Mouse (Mus musculus) kidney, postnatal 0 days (tissue): Measurements from ENCODE around the gene Gm12185. TPM values are rescaled to one million over a fixed set of nuclear protein-coding genes. Genes with fewer than 3 reads are reported as not detected.
"Not testable (repeated sequence)": the region's sequence is repeated elsewhere in the genome, so short reads cannot be mapped to it uniquely, and the experiment has no call there.

ENCODE experiments used
- ATAC-seq: fragments of 200-750 bp; cut with Nextera tagmentation; replicated peaks from 2 replicates; pipeline ENCODE4 v1.8.0; 2017; ENCODE audit warnings: low read depth, moderate number of reproducible peaks, moderate TSS enrichment, moderate library complexity; ENCODE audit not compliant: low FRiP score
- DNase-seq: peaks from one replicate; pipeline ENCODE4 v3.0.0-alpha.2; 2016; ENCODE audit warnings: low spot score
- H3K27ac ChIP-seq: fragments of 300-500 bp; sonication (generic); 2 replicates; pipeline ENCODE4 v1.5.1; 2014; ENCODE audit warnings: mild to moderate bottlenecking
- H3K27me3 ChIP-seq: fragments of 300-500 bp; sonication (generic); 2 replicates; pipeline ENCODE4 v1.6.1; 2014; ENCODE audit warnings: low read length, mixed read lengths; ENCODE audit not compliant: insufficient read depth
- H3K36me3 ChIP-seq: fragments of 300-500 bp; sonication (generic); 2 replicates; pipeline ENCODE4 v1.6.1; 2014; ENCODE audit warnings: low read length, mixed read lengths; ENCODE audit not compliant: insufficient read depth
- H3K4me1 ChIP-seq: fragments of 300-500 bp; sonication (generic); replicated peaks from 2 replicates; pipeline ENCODE4 v1.6.1; 2014; ENCODE audit warnings: antibody characterized with exemption, low read length, mixed read lengths; ENCODE audit not compliant: insufficient read depth
- H3K4me2 ChIP-seq: fragments of 300-500 bp; sonication (generic); 2 replicates; pipeline ENCODE4 v1.6.1; 2014; ENCODE audit warnings: mild to moderate bottlenecking, low read length, moderate library complexity, mixed read lengths
- H3K4me3 ChIP-seq: fragments of 300-500 bp; sonication (generic); replicated peaks from 2 replicates; pipeline ENCODE4 v1.5.1; 2014; ENCODE audit warnings: low read depth, low read length
- H3K9ac ChIP-seq: fragments of 300-500 bp; sonication (generic); 2 replicates; pipeline ENCODE4 v1.6.1; 2014; ENCODE audit warnings: low read depth, low read length
- H3K9me3 ChIP-seq: fragments of 300-500 bp; sonication (generic); replicated peaks from 2 replicates; pipeline ENCODE4 v1.6.1; 2016; ENCODE audit warnings: low read length, inconsistent platforms, mixed read lengths
- WGBS: fragments of 180-500 bp; shearing (Covaris S2); extraction: QIAGEN DNeasy Blood & Tissue Kit; methylation state at CpG from one replicate; pipeline ENCODE4 v1.1.7; 2014; 5-methylcytosine and 5-hydroxymethylcytosine counted together
- polyA plus RNA-seq: library from polyadenylated mRNA; unstranded; fragments of >200 nt; fragmentation: Nextera tagmentation; extraction: Ambion mirVana; gene quantifications from 2 replicates; pipeline ENCODE4 v1.2.1, GENCODE M21; 2015

Gene Gm12185
- polyA plus RNA-seq, 1 experiment from 2014 or later: not detected

DNA sequence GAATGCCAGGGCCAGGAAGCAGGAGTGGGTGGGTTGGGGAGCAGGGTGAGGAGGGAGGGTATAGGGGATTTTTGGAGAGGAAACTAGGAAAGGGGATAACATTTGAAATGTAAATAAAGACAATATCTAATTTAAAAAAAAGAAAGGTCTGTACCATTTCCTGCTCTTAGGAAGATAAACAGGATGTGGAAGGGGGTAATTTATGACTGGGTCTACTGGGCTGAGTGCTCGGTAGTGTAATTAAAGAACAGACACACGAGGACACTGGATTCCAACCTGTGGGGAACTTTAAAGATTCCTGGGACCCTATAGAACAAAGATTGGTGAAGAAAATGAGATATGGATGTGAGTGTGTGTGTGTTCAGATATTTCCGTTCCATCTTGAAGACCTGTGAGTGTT, 9.2 kb downstream of the Gm12185 start:
- not testable (repeated sequence) for H3K27me3 ChIP-seq, H3K36me3 ChIP-seq, H3K4me3 ChIP-seq, H3K9me3 ChIP-seq, DNase-seq, H3K4me1 ChIP-seq, H3K27ac ChIP-seq, ATAC-seq, H3K4me2 ChIP-seq, H3K9ac ChIP-seq
- WGBS: no CpG with 5 or more reads among the region's 3 CpGs

DNA sequence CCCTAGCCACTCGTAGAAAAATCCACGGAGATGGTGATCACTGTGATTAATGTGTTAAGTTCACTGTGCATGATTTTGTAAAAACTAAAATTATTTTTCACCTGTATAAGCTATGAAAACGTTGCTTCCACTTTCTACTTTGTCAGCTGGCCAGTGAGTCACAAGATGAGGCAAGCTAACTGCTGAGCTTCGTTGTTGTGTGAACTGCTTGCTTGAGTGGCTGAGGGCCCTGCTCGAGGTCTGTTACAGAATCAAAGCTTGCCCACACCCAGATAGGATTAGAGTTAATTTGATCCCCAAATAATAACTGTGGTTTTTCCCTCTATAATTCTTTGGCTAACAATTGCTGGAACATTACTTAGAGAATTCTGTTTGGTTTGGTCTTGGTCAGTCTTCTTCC, 12.0 kb downstream of the Gm12185 start:
- H3K9ac ChIP-seq, DNase-seq, H3K36me3 ChIP-seq, H3K4me1 ChIP-seq, H3K27ac ChIP-seq, H3K27me3 ChIP-seq, H3K9me3 ChIP-seq, ATAC-seq, H3K4me3 ChIP-seq, H3K4me2 ChIP-seq: not testable (repeated sequence)
- whole genome bisulfite sequencing: no CpG with 5 or more reads among the region's 5 CpGs

- not testable (repeated sequence) for H3K4me2 ChIP-seq, H3K27me3 ChIP-seq, H3K36me3 ChIP-seq, H3K9me3 ChIP-seq, H3K4me1 ChIP-seq, H3K27ac ChIP-seq, DNase-seq, ATAC-seq, H3K4me3 ChIP-seq, H3K9ac ChIP-seq
- no CpG with 5 or more reads among the region's 3 CpGs for WGBS
Observed at GRCm38 (mm10) chr11:48979251-48979650, 12.8 kb downstream of the Gm12185 start, which contains the start of gene 9930111J21Rik1. Gene 9930111J21Rik1, minus strand, starts transcription at chr11:48979398.

DNA sequence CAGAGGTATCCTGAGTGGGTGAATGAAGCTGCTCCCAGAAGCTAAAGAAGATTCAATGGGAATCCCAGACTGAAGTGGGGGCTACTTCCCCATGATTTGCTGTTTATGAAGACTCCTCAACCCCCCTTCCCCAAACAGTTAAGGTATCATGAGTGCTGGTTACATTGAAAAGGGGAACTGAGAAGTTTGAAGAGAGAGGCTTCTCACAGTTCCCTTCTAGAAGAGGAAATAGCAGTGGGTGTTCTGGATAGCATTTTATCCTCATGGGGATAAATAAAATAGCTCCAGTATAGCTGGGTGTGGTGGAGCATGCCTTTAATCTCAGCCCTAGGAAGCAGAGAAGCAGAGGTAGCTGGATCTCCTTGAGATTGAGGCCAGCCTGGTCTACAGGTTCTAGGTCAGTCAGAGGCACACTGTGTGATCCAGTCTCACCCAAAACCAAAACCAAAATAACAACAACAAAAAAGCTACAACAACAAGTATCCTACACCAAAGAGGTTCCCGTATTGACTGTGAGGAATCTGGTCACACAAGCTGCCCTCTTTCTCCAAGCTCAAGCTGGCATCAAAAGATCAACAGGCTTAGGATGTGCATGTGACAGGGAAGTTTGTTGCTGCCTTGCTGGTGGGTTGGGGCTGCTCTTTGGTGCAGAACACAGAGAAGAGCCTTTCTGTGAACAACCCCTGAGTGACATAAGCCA, 13.6 kb downstream of the Gm12185 start, which contains the start of gene Olfr56:
Gene Olfr56, plus strand, starts transcription at position 650 of the 700 bp plus-strand sequence.
- H3K4me3 ChIP-seq, H3K27me3 ChIP-seq, H3K27ac ChIP-seq, H3K4me1 ChIP-seq, DNase-seq, ATAC-seq, H3K9ac ChIP-seq, H3K9me3 ChIP-seq, H3K4me2 ChIP-seq, H3K36me3 ChIP-seq: not testable (repeated sequence)
- no CpG with 5 or more reads among the region's 1 CpGs for WGBS

DNA sequence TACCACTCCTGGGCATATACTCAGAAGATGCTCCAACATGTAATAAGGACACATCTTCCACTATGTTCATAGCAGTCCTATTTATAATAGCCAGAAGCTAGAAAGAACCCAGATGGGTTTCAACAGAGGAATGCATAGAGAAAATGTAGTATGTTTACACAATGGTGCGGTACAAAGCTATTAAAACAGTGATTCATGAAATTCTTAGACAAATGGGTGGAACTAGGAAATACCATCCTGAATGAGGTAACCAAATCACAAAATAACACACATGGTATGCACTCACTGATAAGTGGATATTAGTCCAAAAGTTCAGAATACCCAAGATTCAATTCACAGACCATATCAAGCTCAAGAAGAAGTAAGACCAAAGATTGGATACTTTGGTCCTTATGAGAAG, 17.3 kb downstream of the Gm12185 start:
- H3K36me3 ChIP-seq, H3K27ac ChIP-seq, DNase-seq, H3K4me2 ChIP-seq, H3K4me3 ChIP-seq, H3K9me3 ChIP-seq, H3K4me1 ChIP-seq, ATAC-seq, H3K27me3 ChIP-seq, H3K9ac ChIP-seq: not testable (repeated sequence)
- WGBS: no CpG with 5 or more reads among the region's 1 CpGs

GRCm38 (mm10) chr11:48946090-48946489, 45.9 kb downstream of the Gm12185 start, which contains the start of gene Psme2b:
Gene Psme2b, minus strand, starts transcription at chr11:48946190.
- H3K4me2 ChIP-seq, H3K27ac ChIP-seq, H3K36me3 ChIP-seq, H3K4me3 ChIP-seq, H3K27me3 ChIP-seq, H3K4me1 ChIP-seq, DNase-seq, H3K9me3 ChIP-seq, H3K9ac ChIP-seq, ATAC-seq: not testable (repeated sequence)
- 90% methylated on average over 6 of the region's 6 CpGs for WGBS

DNA sequence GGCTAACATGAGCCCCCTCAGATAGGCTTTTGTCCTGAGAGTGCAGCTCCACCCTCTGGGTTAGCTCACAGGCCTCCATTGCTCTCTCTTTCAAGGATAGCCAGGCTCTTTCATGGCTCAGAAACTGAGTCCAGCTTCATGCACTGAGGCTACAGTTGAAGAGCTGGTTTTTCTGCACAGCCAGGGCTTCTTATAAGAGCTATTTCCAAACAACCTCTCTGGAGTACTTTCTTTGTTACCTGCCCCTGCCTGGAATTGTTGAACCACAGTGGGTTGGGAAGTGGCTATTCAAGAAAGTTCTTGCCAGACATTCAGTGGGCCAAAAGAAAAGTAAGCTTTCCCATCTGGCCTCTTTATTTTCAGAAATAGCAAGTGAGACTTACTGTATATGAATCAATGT, 52.7 kb downstream of the Gm12185 start:
- H3K4me3 ChIP-seq, H3K4me1 ChIP-seq, H3K9ac ChIP-seq, H3K27ac ChIP-seq, H3K27me3 ChIP-seq, H3K36me3 ChIP-seq, H3K9me3 ChIP-seq, H3K4me2 ChIP-seq, DNase-seq, ATAC-seq: not testable (repeated sequence)

GRCm38 (mm10) chr11:48935291-48935690, 56.7 kb downstream of the Gm12185 start:
- H3K4me3 ChIP-seq, H3K36me3 ChIP-seq, DNase-seq, H3K4me2 ChIP-seq, H3K27ac ChIP-seq, H3K27me3 ChIP-seq, H3K9ac ChIP-seq, H3K4me1 ChIP-seq, ATAC-seq, H3K9me3 ChIP-seq: not testable (repeated sequence)
- no CpG with 5 or more reads among the region's 3 CpGs for WGBS

GRCm38 (mm10) chr11:48933923-48934322, 58.1 kb downstream of the Gm12185 start:
- H3K36me3 ChIP-seq, H3K9me3 ChIP-seq, H3K4me1 ChIP-seq, H3K27me3 ChIP-seq, H3K4me3 ChIP-seq, H3K9ac ChIP-seq, H3K27ac ChIP-seq, ATAC-seq, DNase-seq, H3K4me2 ChIP-seq: not testable (repeated sequence)
- WGBS: 20% methylated on average over 1 of the region's 1 CpGs
